Mouse (Mus musculus) lung, postnatal 0 days (tissue): Measurements from ENCODE around the gene Mmp24. TPM values are rescaled to one million over a fixed set of nuclear protein-coding genes. Genes with fewer than 3 reads are reported as not detected.
A peak's percentile ranks its signal among the peaks of the same experiment; 100 is the strongest.
"Not testable (repeated sequence)": the region's sequence is repeated elsewhere in the genome, so short reads cannot be mapped to it uniquely, and the experiment has no call there.

ENCODE experiments used
- ATAC-seq: fragments of 200-750 bp; cut with Nextera tagmentation; 2 replicates; pipeline ENCODE4 v1.8.0; 2017; ENCODE audit warnings: moderate library complexity
- DNase-seq: peaks from one replicate; pipeline ENCODE4 v3.0.0-alpha.2; 2016; ENCODE audit warnings: low spot score
- H3K27ac ChIP-seq: fragments of 300-500 bp; sonication (generic); 2 replicates; pipeline ENCODE4 v1.5.1; 2014; ENCODE audit warnings: antibody characterized with exemption, mild to moderate bottlenecking, low read length, mixed read lengths
- H3K27me3 ChIP-seq: fragments of 300-500 bp; sonication (generic); replicated peaks from 2 replicates; pipeline ENCODE4 v1.6.1; 2014; ENCODE audit warnings: low read length, mixed read lengths; ENCODE audit not compliant: insufficient read depth
- H3K36me3 ChIP-seq: fragments of 300-500 bp; sonication (generic); 2 replicates; pipeline ENCODE4 v1.6.1; 2014; ENCODE audit warnings: low read length, mixed read lengths; ENCODE audit not compliant: insufficient read depth
- H3K4me1 ChIP-seq: fragments of 300-500 bp; sonication (generic); 2 replicates; pipeline ENCODE4 v1.6.1; 2014; ENCODE audit warnings: antibody characterized with exemption, low read depth, low read length, mixed read lengths; ENCODE audit not compliant: insufficient read depth
- H3K4me2 ChIP-seq: fragments of 300-500 bp; sonication (generic); replicated peaks from 2 replicates; pipeline ENCODE4 v1.6.1; 2014; ENCODE audit warnings: low read depth, mild to moderate bottlenecking, low read length, moderate library complexity, mixed read lengths
- H3K4me3 ChIP-seq: fragments of 300-500 bp; sonication (generic); 2 replicates; pipeline ENCODE4 v1.5.1; 2014; ENCODE audit warnings: low read depth, low read length
- H3K9ac ChIP-seq: fragments of 300-500 bp; sonication (generic); replicated peaks from 2 replicates; pipeline ENCODE4 v1.6.1; 2014; ENCODE audit warnings: low read depth, mild to moderate bottlenecking
- H3K9me3 ChIP-seq: fragments of 300-500 bp; sonication (generic); 2 replicates; pipeline ENCODE4 v1.6.1; 2016; ENCODE audit warnings: low read length, mixed read lengths
- CTCF ChIP-seq: IDR thresholded peaks from 2 replicates; pipeline ENCODE4 v1.5.1; 2016; ENCODE audit warnings: antibody characterized with exemption, mild to moderate bottlenecking
- EP300 ChIP-seq: IDR thresholded peaks from 2 replicates; pipeline ENCODE4 v1.6.1; 2016; ENCODE audit warnings: antibody characterized with exemption, mild to moderate bottlenecking, control low read depth
- WGBS: fragments of 180-500 bp; shearing (Covaris S2); extraction: QIAGEN DNeasy Blood & Tissue Kit; methylation state at CpG from one replicate; pipeline ENCODE4 v1.1.7; 2014; 5-methylcytosine and 5-hydroxymethylcytosine counted together
- polyA plus RNA-seq: library from polyadenylated mRNA; unstranded; fragments of >200 nt; fragmentation: Nextera tagmentation; extraction: Ambion mirVana; gene quantifications from 2 replicates; pipeline ENCODE4 v1.2.1, GENCODE M21; 2015

Mmp24 gene
- polyA plus RNA-seq: 0.05 and 0.11 TPM in 2 replicates

DNA sequence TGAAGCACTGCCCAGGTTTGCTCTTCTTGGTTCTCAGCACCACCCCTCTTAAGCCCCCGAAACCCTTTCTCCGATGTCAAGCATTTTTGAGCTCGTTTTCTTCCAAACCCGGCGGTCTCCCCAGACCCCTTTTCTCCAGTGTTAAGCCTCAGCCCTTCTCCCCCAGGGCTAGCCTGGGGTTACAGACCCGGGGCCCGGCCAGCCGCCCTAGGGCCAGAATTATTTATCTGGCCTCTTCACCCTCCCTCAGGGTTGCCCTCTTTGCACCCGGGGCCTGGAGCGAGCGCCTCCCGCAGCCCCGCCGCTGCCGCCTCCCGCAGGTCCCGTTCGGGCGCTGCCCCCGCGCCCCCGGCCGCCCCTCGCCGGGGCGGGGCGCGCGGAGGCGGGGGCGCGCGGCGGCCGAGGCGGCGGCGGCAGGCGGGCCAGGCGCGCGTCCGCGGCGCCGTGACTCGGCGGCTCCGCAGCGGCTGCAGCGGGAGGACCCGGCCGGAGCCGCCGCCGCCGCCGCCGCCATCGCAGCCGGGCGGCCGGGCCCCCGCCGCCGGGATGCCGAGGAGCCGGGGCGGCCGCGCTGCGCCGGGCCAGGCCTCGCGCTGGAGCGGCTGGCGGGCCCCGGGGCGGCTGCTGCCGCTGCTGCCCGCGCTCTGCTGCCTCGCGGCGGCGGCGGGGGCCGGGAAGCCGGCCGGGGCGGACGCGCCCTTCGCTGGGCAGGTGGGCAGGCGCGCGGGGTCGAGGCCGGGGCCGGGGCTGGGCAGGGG, at the start of gene Mmp24:
Mmp24 (plus strand) TSS at position 416 of the 758 bp plus-strand sequence.
- 6% methylated on average over 35 of the region's 100 CpGs for WGBS
- no peaks in the 10 kb centered on the region for H3K36me3 ChIP-seq
- no peak within 1 kb of the TSS for H3K27ac ChIP-seq
- peak; percentile 54 for ATAC-seq
- no peak for DNase-seq
- peaks cover 27% of the 10 kb centered on the region for H3K27me3 ChIP-seq
- H3K9ac ChIP-seq: no peak within 1 kb of the TSS
- peak within 1 kb of the TSS; percentile 45 for H3K4me3 ChIP-seq
- H3K4me1 ChIP-seq: no peaks in the 10 kb centered on the region
- TF ChIP-seq EP300 (no peak), CTCF (no peak)
- peak within 1 kb of the TSS; percentile 95 for H3K4me2 ChIP-seq
- H3K9me3 ChIP-seq: no peaks in the 10 kb centered on the region

- ATAC-seq (no peak), DNase-seq (no peak)
- TF ChIP-seq CTCF: no peak
- TF ChIP-seq EP300: no peak
- no peaks in the 10 kb centered on the region for H3K36me3 ChIP-seq
- H3K4me3 ChIP-seq: no peak overlapping the region
- no peak overlapping the region for H3K27ac ChIP-seq
- no peak overlapping the region for H3K4me2 ChIP-seq
- no peak overlapping the region for H3K9ac ChIP-seq
- WGBS: 61% methylated on average over 7 of the region's 7 CpGs
- no peaks in the 10 kb centered on the region for H3K9me3 ChIP-seq
- no peaks in the 10 kb centered on the region for H3K27me3 ChIP-seq
- H3K4me1 ChIP-seq: no peaks in the 10 kb centered on the region; the same call in 1 of the 2 replicates
These were observed 48.8 kb upstream of the Mmp24 start for GRCm38 (mm10) chr2:155726302-155726701.

DNA sequence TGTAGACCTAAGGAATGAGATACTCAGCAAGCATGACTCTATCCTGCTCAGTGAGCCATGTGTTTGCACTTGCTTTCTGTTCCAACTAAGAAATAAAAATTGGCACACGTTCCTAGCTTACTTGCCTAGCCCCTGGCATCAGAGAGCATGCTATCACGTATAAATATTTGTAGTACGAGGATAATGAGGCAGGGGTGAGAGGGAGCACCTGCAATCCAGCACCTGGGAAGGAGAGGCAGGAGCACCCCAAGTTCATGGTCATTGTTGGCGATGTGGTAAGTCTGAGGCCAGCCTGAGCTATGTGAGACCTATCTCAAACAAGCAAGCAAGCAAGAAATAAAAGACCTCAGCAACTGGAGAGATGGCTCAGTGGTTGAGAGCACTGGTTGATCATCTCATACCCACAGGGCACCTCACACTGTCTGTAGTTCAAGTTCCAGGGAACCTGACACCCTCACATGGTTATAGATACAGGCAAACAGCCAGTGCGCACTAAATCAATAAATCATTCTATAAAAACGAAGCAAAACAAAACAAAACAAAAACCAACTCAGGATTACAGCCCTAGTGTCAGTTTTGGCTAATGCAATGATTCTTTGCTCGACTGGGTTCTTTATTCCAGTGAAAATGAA, 47.3 kb upstream of the Mmp24 start:
- Histone ChIP-seq H3K27me3 (no peaks in the 10 kb centered on the region), H3K9me3 (no peaks in the 10 kb centered on the region), H3K36me3 (no peaks in the 10 kb centered on the region), H3K4me3 (no peak overlapping the region), H3K4me1 (no peaks in the 10 kb centered on the region; the same call in 1 of the 2 replicates), H3K27ac (no peak overlapping the region), H3K9ac (no peak overlapping the region), H3K4me2 (no peak overlapping the region)
- ATAC-seq (no peak), DNase-seq (no peak)
- TF ChIP-seq CTCF (no peak), EP300 (no peak)
- WGBS: 57% methylated on average over 7 of the region's 7 CpGs

- Histone ChIP-seq H3K36me3 (no peaks in the 10 kb centered on the region), H3K4me1 (no peaks in the 10 kb centered on the region; the same call in 1 of the 2 replicates), H3K9me3 (no peaks in the 10 kb centered on the region), H3K4me2 (peak overlapping the region; percentile 95), H3K4me3 (peak overlapping the region; percentile 73), H3K27me3 (no peaks in the 10 kb centered on the region), H3K9ac (peak overlapping the region; percentile 56), H3K27ac (peak overlapping the region; percentile 3; the same call in 1 of the 2 replicates)
- no peak for TF ChIP-seq EP300
- TF ChIP-seq CTCF: no peak
- no peak for DNase-seq
- WGBS: 5% methylated on average over 15 of the region's 15 CpGs
- ATAC-seq: no peak
These were observed 46.4 kb upstream of the Mmp24 start for GRCm38 (mm10) chr2:155728742-155729141.

DNA sequence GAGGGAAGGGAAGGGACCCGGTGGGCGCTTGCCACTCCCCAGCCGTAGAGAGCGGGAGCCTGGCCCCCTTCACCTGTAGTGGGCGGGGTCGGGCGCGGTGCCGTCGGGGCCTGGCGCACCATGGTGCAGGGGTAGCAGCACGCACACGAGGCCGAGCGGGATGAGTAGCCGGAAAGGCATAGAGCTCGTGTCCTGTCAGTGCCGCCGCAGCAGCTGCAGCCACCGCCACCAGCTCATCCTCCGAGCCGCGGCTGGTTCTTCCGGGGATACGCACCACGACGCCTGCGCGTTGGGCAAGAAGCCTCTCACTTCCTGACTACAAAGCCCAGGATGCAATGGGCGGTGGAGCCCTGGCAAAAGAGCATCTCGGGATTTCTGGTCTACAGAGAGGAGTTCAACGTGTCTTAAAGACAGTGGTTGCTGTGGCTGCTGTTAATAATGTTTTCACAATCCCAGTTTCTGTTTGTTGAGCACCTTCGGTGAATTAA, 45.9 kb upstream of the Mmp24 start, which contains the start of gene Edem2:
Edem2 (minus strand) TSS at position 318 of the 488 bp plus-strand sequence.
- Histone ChIP-seq H3K9ac (peak within 1 kb of the TSS; percentile 56), H3K27ac (peak within 1 kb of the TSS; percentile 3; the same call in 1 of the 2 replicates), H3K27me3 (no peaks in the 10 kb centered on the region), H3K36me3 (no peaks in the 10 kb centered on the region), H3K9me3 (no peaks in the 10 kb centered on the region), H3K4me3 (peak within 1 kb of the TSS; percentile 73), H3K4me1 (no peaks in the 10 kb centered on the region; the same call in 1 of the 2 replicates), H3K4me2 (peak within 1 kb of the TSS; percentile 95)
- WGBS: under 1% methylated on average over 33 of the region's 33 CpGs
- TF ChIP-seq EP300: no peak
- no peak for TF ChIP-seq CTCF
- peak; percentile 98 for ATAC-seq
- peak; percentile 96 for DNase-seq

DNA sequence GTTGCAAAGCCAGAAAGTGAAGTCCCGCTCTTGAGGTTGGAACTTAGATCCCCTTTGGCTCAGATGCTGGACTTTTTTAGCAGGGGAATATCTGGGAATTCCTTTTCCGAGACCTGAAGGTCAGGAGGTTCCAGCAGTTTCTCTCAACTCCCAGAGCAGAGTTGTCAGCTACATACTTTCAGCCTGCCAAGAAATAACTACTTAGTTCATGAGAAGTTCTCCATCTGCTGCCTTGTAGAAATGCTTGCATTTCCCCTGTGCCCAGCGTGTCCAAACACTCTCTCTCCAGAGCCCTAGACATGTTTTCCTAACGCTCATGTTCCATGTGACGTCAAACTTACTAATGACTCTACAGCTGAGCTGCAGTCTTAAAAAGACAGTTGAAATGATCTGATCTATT, 40.1 kb upstream of the Mmp24 start:
- Histone ChIP-seq H3K4me3 (no peak overlapping the region), H3K36me3 (no peaks in the 10 kb centered on the region), H3K27me3 (no peaks in the 10 kb centered on the region), H3K9me3 (no peaks in the 10 kb centered on the region), H3K27ac (no peak overlapping the region), H3K4me1 (no peaks in the 10 kb centered on the region), H3K9ac (no peak overlapping the region), H3K4me2 (no peak overlapping the region)
- WGBS: 45% methylated on average over 5 of the region's 5 CpGs
- DNase-seq (peak; percentile 67), ATAC-seq (peak; percentile 35; the same call in 1 of the 2 replicates)
- no peak for TF ChIP-seq CTCF
- TF ChIP-seq EP300: no peak

DNA sequence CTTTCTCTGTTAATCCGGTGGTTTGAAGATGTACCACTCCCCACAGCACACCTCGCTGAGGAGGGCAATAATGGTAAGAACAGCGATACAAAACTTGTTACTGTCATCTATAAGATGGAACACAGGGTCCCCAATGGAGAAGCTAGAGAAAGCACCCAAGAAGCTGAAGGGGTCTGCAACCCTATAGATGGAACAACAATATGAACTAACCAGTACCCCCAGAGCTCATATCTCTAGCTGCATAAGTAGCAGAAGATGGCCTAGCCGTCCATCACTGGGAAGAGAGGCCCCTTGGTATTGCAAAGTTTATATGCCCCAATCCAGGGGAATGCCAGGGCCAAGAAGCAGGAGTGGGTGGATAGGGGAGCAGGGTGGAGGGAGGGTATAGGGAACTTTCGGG, 39.4 kb upstream of the Mmp24 start, which contains the start of gene Gm17581:
Gm17581 (minus strand) TSS at position 101 of the 400 bp plus-strand sequence.
- H3K27ac ChIP-seq, H3K9me3 ChIP-seq, H3K36me3 ChIP-seq, H3K9ac ChIP-seq, H3K27me3 ChIP-seq, H3K4me1 ChIP-seq, H3K4me2 ChIP-seq, ATAC-seq, DNase-seq, H3K4me3 ChIP-seq: not testable (repeated sequence)
- WGBS: 91% methylated on average over 5 of the region's 5 CpGs
